Mouse (Mus musculus): Measurements from ENCODE around the gene Tnfrsf9. TPM values are rescaled to one million over a fixed set of nuclear protein-coding genes. Genes with fewer than 3 reads are reported as not detected.

Tnfrsf9 gene
- polyA plus RNA-seq, 1 experiment from 2014 or later, result 0.36 TPM

GRCm38 (mm10) chr4:150990148-150990547 lies 75.8 kb downstream of the Tnfrsf9 start:
- Histone ChIP-seq H3K4me2 (ENCODE audit: low read length) (no peak overlapping the region), H3K4me1 (ENCODE audit: control insufficient read depth, insufficient read depth, low read depth, low read length) (no peaks in the 10 kb centered on the region), H3K9me3 (ENCODE audit: control insufficient read depth, low read length) (no peaks in the 10 kb centered on the region), H3K27ac (ENCODE audit: low read depth, low read length) (no peak overlapping the region), H3K9ac (ENCODE audit: low read depth, low read length) (no peak overlapping the region), H3K4me3 (ENCODE audit: low read length) (no peak overlapping the region), H3K36me3 (ENCODE audit: control insufficient read depth, insufficient read depth, low read length) (no peaks in the 10 kb centered on the region), H3K27me3 (replicated peaks; ENCODE audit: control insufficient read depth, insufficient read depth, low read length) (no peaks in the 10 kb centered on the region)
- WGBS, result 52% methylated on average over 6 of the region's 6 CpGs
- ATAC-seq, result no peak

Other genes with a start within 250 kb of the Tnfrsf9 start
- gene Errfi1, start 60.6 kb upstream of the Tnfrsf9 start, polyA plus RNA-seq (2015; fragmentation: Nextera tagmentation; extraction: Ambion mirVana), result 27.2 and 32.1 TPM in 2 replicates
- gene Park7, start 125 bp upstream of the Tnfrsf9 start, polyA plus RNA-seq (2015; fragmentation: Nextera tagmentation; extraction: Ambion mirVana), result 390 and 413 TPM in 2 replicates
- 0.65 and 0.85 TPM in 2 replicates for gene Uts2, start 82.5 kb downstream of the Tnfrsf9 start, polyA plus RNA-seq (2015; fragmentation: Nextera tagmentation; extraction: Ambion mirVana)
- gene Per3, start 130.1 kb downstream of the Tnfrsf9 start, polyA plus RNA-seq (2015; fragmentation: Nextera tagmentation; extraction: Ambion mirVana), result 4.0 and 4.1 TPM in 2 replicates
- 54.6 and 55.7 TPM in 2 replicates for gene Vamp3, start 143.4 kb downstream of the Tnfrsf9 start, polyA plus RNA-seq (2015; fragmentation: Nextera tagmentation; extraction: Ambion mirVana)
- not detected in 2 replicates for gene Gm13090, start 175.0 kb downstream of the Tnfrsf9 start, polyA plus RNA-seq (2015; fragmentation: Nextera tagmentation; extraction: Ambion mirVana)

Measured in hindbrain, embryonic 16.5 days (tissue).